In genomic region chr12:76402991-76403885, GRCm38 (mm10) we compare ENCODE assay signal across 8 mouse cellular contexts. TPM values are rescaled to one million over a fixed set of nuclear protein-coding genes. Genes with fewer than 3 reads are reported as not detected.
DNase-seq lines count a peak whose midpoint lies in the region; ATAC-seq and TF ChIP-seq lines count a peak whose summit lies in the region.

No protein-coding gene starts in this region.

- peak overlapping the region; percentile 66 for H3K9ac ChIP-seq in hindbrain, embryonic 12.5 days
- H3K9ac ChIP-seq in liver, embryonic 15.5 days, result peak overlapping the region; percentile 72
- peak overlapping the region; percentile 73 for H3K9ac ChIP-seq in stomach, postnatal 0 days (ENCODE audit: low read length)

- peak overlapping the region; percentile 98 for H3K27ac ChIP-seq in gastrocnemius, adult 2 months
- peak overlapping the region; percentile 89 for H3K27ac ChIP-seq in hindbrain, embryonic 12.5 days
- H3K27ac ChIP-seq in liver, embryonic 15.5 days (replicated peaks), result peak overlapping the region; percentile 82
- peak overlapping the region; percentile 95 for H3K27ac ChIP-seq in stomach, postnatal 0 days (replicated peaks)

- intact Hi-C loops in gastrocnemius, adult 2 months (cut with DNase I), result loop anchor here (5.0 kb wide), 1 partner anchor 134 kb away; no protein-coding TSS in a partner anchor

- peak; percentile 94 for DNase-seq in gastrocnemius, adult 2 months
- no peak for DNase-seq in gastrocnemius, adult 8-10 months (ENCODE audit: low spot score in 2 of 2)
- peak; percentile 15 to 24 for DNase-seq in B cell, adult 2 months
- peak; percentile 64 for DNase-seq in c-Kit-positive CD71-negative TER-119-negative erythroid progenitor cells, embryonic 14.5 days (ENCODE audit: low read depth)
- no peak for DNase-seq in stomach, postnatal 0 days (ENCODE audit: low spot score)
- no peak for DNase-seq in spleen, adult 18-20 months

- WGBS in hindbrain, embryonic 12.5 days, result under 1% methylated on average over 54 of the region's 54 CpGs
- 1% methylated on average over 54 of the region's 54 CpGs for WGBS in liver, embryonic 15.5 days (ENCODE audit: insufficient replicate concordance)
- 3% methylated on average over 52 of the region's 54 CpGs for WGBS in stomach, postnatal 0 days

- H3K27me3 ChIP-seq in hindbrain, embryonic 12.5 days, result peaks cover 43% of the 10 kb centered on the region
- H3K27me3 ChIP-seq in liver, embryonic 15.5 days, result peaks cover 50% of the 10 kb centered on the region
- H3K27me3 ChIP-seq in stomach, postnatal 0 days (ENCODE audit: control insufficient read depth, insufficient read depth, low read length), result peaks cover 2% of the 10 kb centered on the region; the same call in 1 of the 2 replicates

- peak; percentile 94 for ATAC-seq in hindbrain, embryonic 12.5 days (ENCODE audit: low FRiP score)
- peak; percentile 89 for ATAC-seq in liver, embryonic 15.5 days (ENCODE audit: insufficient read depth)
- ATAC-seq in stomach, postnatal 0 days (ENCODE audit: low FRiP score, low TSS enrichment), result peak; percentile 84

- H3K9me3 ChIP-seq in hindbrain, embryonic 12.5 days (replicated peaks), result no peaks in the 10 kb centered on the region
- H3K9me3 ChIP-seq in liver, embryonic 15.5 days (replicated peaks), result no peaks in the 10 kb centered on the region
- H3K9me3 ChIP-seq in stomach, postnatal 0 days (ENCODE audit: control insufficient read depth, low read length), result no peaks in the 10 kb centered on the region

- H3K4me2 ChIP-seq in hindbrain, embryonic 12.5 days (replicated peaks), result peak overlapping the region; percentile 75
- peak overlapping the region; percentile 96 for H3K4me2 ChIP-seq in liver, embryonic 15.5 days
- H3K4me2 ChIP-seq in stomach, postnatal 0 days (replicated peaks; ENCODE audit: low read depth), result peak overlapping the region; percentile 80

- H3K4me3 ChIP-seq in gastrocnemius, adult 2 months, result peak overlapping the region; percentile 82
- H3K4me3 ChIP-seq in hindbrain, embryonic 12.5 days, result peak overlapping the region; percentile 55
- peak overlapping the region; percentile 77 for H3K4me3 ChIP-seq in liver, embryonic 15.5 days (replicated peaks)
- peak overlapping the region; percentile 58 for H3K4me3 ChIP-seq in stomach, postnatal 0 days (ENCODE audit: low read depth, low read length)

- H3K36me3 ChIP-seq in hindbrain, embryonic 12.5 days, result no peaks in the 10 kb centered on the region
- no peaks in the 10 kb centered on the region for H3K36me3 ChIP-seq in liver, embryonic 15.5 days (replicated peaks)
- no peaks in the 10 kb centered on the region for H3K36me3 ChIP-seq in stomach, postnatal 0 days (ENCODE audit: control insufficient read depth, insufficient read depth, low read length)

- TF ChIP-seq CTCF in gastrocnemius, adult 2 months (IDR thresholded peaks at IDR 0.05), result no peak
- no peak for TF ChIP-seq CTCF in stomach, postnatal 0 days (IDR thresholded peaks at IDR 0.05; ENCODE audit: low read depth)

- H3K4me1 ChIP-seq in hindbrain, embryonic 12.5 days, result peaks cover 20% of the 10 kb centered on the region
- H3K4me1 ChIP-seq in liver, embryonic 15.5 days (replicated peaks), result peaks cover 32% of the 10 kb centered on the region
- H3K4me1 ChIP-seq in stomach, postnatal 0 days (replicated peaks; ENCODE audit: control insufficient read depth, insufficient read depth), result peaks cover 2% of the 10 kb centered on the region; the same call in 1 of the 2 replicates

- no peak for TF ChIP-seq EP300 in stomach, postnatal 0 days (optimal IDR thresholded peaks at IDR 0.05)

RNA-seq across cellular contexts. Expression of gene Hspa2, which starts 0.7 kb away (rescaled TPM):
- total RNA-seq in gastrocnemius, adult 2 months (2021), result 1 to 10 TPM; 6.9 to 7.0 TPM
- total RNA-seq in gastrocnemius, adult 8-10 months (2022), result 1 to 10 TPM; 4.3 to 7.3 (median 4.8) TPM
- polyA plus RNA-seq in hindbrain, embryonic 12.5 days (2016; fragmentation: Nextera tagmentation; extraction: Ambion mirVana), result 9.8 and 10.4 TPM in 2 replicates
- polyA plus RNA-seq in liver, embryonic 15.5 days (2015; fragmentation: Nextera tagmentation; extraction: Ambion mirVana), result 1.4 and 1.6 TPM in 2 replicates
- 18.8 and 18.9 TPM in 2 replicates for polyA plus RNA-seq in stomach, postnatal 0 days (2015; fragmentation: Nextera tagmentation; extraction: Ambion mirVana)

RNA-seq across cellular contexts. Expression of gene Ppp1r36, which starts 14.1 kb away (rescaled TPM):
- total RNA-seq in gastrocnemius, adult 2 months (2021), result not detected
- not detected for total RNA-seq in gastrocnemius, adult 8-10 months (2022)
- polyA plus RNA-seq in hindbrain, embryonic 12.5 days (2016; fragmentation: Nextera tagmentation; extraction: Ambion mirVana), result 2.7 and 3.1 TPM in 2 replicates
- polyA plus RNA-seq in liver, embryonic 15.5 days (2015; fragmentation: Nextera tagmentation; extraction: Ambion mirVana), result 0.05 and 0.10 TPM in 2 replicates
- 3.5 and 4.9 TPM in 2 replicates for polyA plus RNA-seq in stomach, postnatal 0 days (2015; fragmentation: Nextera tagmentation; extraction: Ambion mirVana)

RNA-seq across cellular contexts. Expression of gene Zbtb1, which starts 33.2 kb away (rescaled TPM):
- total RNA-seq in gastrocnemius, adult 2 months (2021), result 1 to 10 TPM; 3.6 to 4.3 TPM
- total RNA-seq in gastrocnemius, adult 8-10 months (2022), result 1 to 10 TPM; 4.0 to 5.1 (median 4.3) TPM
- 8.3 and 8.6 TPM in 2 replicates for polyA plus RNA-seq in hindbrain, embryonic 12.5 days (2016; fragmentation: Nextera tagmentation; extraction: Ambion mirVana)
- polyA plus RNA-seq in liver, embryonic 15.5 days (2015; fragmentation: Nextera tagmentation; extraction: Ambion mirVana), result 3.3 and 3.4 TPM in 2 replicates
- polyA plus RNA-seq in stomach, postnatal 0 days (2015; fragmentation: Nextera tagmentation; extraction: Ambion mirVana), result 4.8 and 5.0 TPM in 2 replicates

RNA-seq across cellular contexts. Expression of gene Zbtb25, which starts 33.8 kb away (rescaled TPM):
- total RNA-seq in gastrocnemius, adult 2 months (2021), result 1 to 10 TPM; 6.5 to 7.2 TPM
- total RNA-seq in gastrocnemius, adult 8-10 months (2022), result 1 to 10 TPM; 6.7 to 8.9 (median 8.4) TPM
- polyA plus RNA-seq in hindbrain, embryonic 12.5 days (2016; fragmentation: Nextera tagmentation; extraction: Ambion mirVana), result 20.1 and 20.6 TPM in 2 replicates
- polyA plus RNA-seq in liver, embryonic 15.5 days (2015; fragmentation: Nextera tagmentation; extraction: Ambion mirVana), result 5.1 and 6.1 TPM in 2 replicates
- polyA plus RNA-seq in stomach, postnatal 0 days (2015; fragmentation: Nextera tagmentation; extraction: Ambion mirVana), result 7.0 and 7.4 TPM in 2 replicates

Comparison
In these comparisons a context has a peak if more than half of its experiments do, and no peak if none do; other contexts are left out.
1. DNase-seq: peak in gastrocnemius, adult 2 months (single experiment), B cell, adult 2 months (2 of 2) and c-Kit-positive CD71-negative TER-119-negative erythroid progenitor cells, embryonic 14.5 days (single experiment); none in gastrocnemius, adult 8-10 months (0 of 2), stomach, postnatal 0 days (single experiment) and spleen, adult 18-20 months (0 of 2).
2. Peak in every context shown above with its lines, with median percentiles within 50 percentile points of each other: H3K27ac ChIP-seq, H3K4me3 ChIP-seq, ATAC-seq, H3K4me2 ChIP-seq and H3K9ac ChIP-seq.